Mouse (Mus musculus) inflammation-experienced regulatory T-cells, adult 6 months (primary cell): ENCODE results near the gene Ambra1. TPM values are rescaled to one million over a fixed set of nuclear protein-coding genes. Genes with fewer than 3 reads are reported as not detected.

ENCODE experiments used
- ATAC-seq: one replicate; pipeline ENCODE4 v1.8.0; 2017
- polyA plus RNA-seq, 3 experiments: library from polyadenylated mRNA; unstranded; fragments of 100-300 nt; shearing (Covaris generic); gene quantifications; one replicate each; pipeline ENCODE4 v1.2.1; 2017

Ambra1 gene
- polyA plus RNA-seq, 3 experiments from 2014 or later, result 25.0 to 38.9 (median 32.2) TPM

DNA sequence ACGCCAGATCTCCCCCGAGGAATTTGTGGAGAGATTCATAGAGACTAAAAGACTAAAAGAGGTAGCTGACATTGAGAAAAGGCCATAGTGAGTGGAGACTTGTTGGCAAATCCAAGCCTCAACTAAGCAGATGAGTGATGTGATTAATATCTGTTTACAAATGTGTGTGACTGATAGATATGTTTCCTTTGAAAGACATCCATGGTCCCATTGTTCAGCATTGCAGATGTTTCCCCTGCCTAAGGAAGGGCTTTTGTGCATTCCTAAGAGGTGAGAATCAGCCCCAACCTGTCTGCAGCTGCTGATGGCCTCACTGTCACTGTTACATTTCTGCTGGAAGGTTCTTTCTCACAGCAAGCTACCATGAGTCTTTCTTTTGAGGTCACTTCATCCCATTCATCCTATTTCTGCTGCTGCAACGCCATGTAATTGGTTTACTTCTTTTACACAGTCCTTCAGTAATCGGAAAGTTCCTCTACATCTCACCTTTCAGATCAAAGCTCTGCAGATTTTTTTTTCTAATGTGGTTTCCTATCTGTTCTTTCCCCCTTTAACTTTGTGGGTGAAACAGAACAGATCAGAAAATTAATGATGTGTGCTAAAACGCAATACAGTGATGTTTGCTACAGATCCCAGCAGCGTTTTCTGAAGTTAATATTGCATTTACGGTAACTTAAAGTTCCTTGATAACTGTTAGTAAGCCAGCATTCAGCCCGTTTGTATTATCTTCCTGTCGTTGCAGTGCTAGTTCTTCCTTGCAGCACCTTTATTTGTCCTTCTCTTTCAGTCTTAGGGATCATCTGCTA lies 146.3 kb downstream of the Ambra1 start:
- peak; percentile 88 for ATAC-seq

- peak; percentile 51 for ATAC-seq
Measured at GRCm38 (mm10) chr2:91876806-91877140, 146.8 kb downstream of the Ambra1 start.

GRCm38 (mm10) chr2:91878387-91879180 lies 148.7 kb downstream of the Ambra1 start:
- no peak for ATAC-seq

DNA sequence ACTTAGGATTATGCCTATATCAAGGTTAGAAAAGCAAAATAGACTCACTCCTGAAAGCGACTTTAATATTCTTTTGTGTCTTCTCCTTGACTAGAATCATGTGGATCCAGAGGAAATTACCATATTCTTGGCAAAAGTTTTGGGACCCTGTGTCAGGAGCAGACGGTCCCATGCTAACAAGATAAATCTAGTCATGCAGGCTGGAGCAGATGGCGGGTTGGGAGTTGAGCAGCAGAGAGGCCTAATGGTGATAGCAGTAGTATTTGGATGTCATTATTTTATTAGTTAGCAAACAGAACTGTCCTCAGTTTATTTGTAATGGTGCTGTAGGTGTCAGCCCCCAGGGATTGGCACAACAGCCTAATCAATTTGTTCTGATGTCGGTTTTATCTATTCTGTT lies 154.0 kb downstream of the Ambra1 start:
- no peak for ATAC-seq

DNA sequence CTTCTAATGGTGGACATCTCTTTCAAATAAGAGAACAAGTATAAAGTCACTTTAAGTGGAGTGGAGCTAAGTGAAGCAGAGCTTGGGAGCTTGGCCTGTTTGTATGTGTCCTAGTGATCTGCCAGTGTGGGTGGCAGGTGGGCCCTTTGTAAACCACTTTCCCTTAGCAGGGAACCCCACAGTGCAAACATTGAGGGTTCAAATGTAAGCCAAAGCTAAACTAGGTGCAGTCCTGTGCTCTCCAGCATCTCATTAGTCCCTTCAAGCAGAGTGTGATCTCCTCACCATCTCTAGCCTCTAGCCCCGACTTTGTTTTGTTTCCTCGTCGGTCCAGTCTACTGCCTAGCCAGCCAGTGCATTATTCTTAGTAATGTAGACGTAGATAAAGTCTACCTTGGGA lies 154.7 kb downstream of the Ambra1 start:
- ATAC-seq, result no peak

DNA sequence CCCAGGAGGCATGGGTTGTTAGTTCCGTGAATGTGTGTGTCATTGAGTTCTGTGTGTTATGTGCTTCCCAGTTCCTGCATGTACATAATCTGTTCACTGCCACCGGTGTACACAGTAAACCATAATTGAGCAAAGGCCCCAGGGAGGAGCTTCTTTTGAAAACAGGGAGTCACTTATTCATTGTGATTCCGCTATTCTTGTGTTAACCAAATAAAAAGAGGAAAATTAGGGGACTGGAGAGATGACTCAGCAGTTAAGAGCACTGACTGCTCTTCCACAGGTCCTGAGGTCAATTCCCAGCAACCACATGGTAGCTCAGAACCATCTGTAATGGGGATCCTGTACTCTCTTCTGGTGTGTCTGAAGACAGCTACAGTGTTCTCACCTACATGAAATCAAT lies 164.8 kb downstream of the Ambra1 start:
- ATAC-seq, result no peak

- ATAC-seq, result no peak
Measured at GRCm38 (mm10) chr2:91895401-91895800, 165.5 kb downstream of the Ambra1 start.

- ATAC-seq, result no peak
Measured at GRCm38 (mm10) chr2:91897968-91898367, 168.0 kb downstream of the Ambra1 start.

DNA sequence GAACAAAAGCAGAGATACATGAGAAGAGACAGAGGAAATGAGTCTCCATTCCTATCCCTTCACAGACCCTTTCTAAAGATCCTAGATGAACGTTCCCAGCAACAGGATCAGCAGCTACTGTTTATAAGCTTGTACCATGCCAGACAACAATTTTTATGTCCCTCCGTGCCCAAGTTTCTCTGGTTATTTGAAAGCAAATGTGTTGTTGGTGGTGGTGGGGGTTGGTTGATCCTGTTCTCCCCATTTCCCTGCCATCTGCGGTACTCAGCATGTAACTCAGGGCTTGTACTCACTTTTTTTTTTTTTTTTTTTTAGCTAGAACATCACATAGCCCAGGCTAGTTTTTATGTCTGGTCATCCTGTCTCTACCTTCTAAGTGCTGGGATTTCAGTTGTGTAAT lies 169.2 kb downstream of the Ambra1 start:
- ATAC-seq, result no peak

DNA sequence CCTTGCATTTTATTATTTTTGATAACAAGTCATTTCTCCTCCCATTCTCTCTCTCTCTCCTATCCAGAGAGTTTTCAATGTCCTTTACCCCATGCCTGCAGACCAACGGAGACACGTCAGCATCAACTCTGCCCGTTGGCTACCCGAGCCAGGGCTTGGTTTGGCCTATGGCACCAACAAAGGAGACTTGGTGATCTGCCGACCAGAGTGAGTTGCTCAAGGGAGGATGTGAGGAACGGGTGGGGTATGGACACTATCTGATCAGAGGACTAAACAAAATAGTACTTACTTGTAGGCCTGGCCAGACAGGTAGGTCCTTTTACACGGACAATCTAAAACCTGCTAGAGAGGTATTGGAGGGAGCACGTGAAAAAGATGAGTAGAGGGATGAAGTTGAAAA lies 170.5 kb downstream of the Ambra1 start:
- no peak for ATAC-seq

DNA sequence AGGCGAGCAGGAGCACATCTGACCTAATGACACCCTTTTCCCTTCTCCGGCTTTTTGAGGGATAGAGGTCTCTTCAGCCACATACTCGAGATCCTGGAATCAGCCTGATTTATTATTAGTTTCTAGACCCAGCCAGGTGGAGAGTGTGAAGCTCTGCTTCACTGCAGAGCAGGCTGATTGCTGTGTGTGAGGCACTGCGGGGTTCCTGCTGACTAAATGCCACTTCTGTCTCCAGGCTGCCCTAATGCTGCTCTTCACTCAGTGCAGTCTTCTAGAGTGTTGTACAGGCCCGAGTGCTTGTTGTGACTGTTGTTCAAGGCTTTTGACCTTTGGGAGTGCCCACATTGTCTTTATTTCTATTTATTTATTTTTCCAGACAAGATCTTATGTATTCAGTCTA lies 172.4 kb downstream of the Ambra1 start:
- ATAC-seq, result no peak

GRCm38 (mm10) chr2:91903171-91903925 lies 173.4 kb downstream of the Ambra1 start:
- ATAC-seq, result no peak

DNA sequence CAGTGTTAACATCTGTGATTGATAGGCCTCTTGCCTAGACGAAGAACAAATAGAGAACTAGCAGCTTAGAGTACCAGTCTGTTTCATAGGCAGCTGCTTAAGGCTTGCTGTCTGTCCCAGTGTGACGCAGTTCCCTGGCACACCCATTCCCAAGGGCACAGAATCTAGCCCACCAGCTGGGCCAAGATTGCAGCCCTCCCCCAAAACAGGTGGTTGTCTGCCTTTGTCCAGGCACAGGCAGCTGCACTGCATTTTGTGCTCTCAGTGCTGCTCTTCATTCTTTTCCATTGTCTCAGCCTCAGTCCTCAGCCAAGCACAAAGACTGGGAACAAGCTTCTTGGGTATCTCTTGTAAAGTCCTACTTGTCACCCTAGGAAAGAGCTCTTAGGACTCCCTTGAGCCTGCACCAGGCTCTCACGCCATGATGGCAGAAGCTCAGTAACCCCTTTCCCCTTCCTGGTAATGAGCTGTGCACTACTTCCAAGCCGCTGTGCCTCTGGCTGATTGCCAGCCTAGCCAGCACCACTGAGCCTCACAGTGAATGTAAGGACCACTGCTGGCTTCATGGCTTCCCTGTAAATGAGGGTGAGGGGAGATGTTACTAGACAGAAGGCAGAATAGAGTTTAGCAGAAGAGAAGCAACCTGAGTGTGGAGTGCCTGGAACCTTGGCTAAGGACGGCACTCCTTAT lies 174.8 kb downstream of the Ambra1 start:
- ATAC-seq, result no peak

DNA sequence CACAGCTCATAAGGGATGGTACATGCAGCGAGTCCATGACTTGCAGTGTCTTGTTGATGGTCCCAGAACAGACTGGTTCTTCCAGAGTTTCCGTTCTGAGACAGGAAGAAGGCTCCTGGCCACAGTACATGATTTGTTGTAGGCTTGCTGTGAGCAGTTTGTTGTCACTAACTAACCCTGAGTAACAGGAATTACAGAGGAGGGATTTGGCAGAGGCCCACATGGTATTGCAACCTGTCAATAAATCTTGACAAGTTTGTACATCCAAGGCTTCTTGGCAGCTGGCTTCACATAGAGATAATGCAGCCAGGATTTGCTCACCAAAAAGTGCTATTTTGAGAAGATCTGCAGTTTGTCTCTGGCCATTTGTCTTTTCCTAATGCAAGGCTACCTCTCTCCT lies 176.2 kb downstream of the Ambra1 start:
- ATAC-seq, result no peak

DNA sequence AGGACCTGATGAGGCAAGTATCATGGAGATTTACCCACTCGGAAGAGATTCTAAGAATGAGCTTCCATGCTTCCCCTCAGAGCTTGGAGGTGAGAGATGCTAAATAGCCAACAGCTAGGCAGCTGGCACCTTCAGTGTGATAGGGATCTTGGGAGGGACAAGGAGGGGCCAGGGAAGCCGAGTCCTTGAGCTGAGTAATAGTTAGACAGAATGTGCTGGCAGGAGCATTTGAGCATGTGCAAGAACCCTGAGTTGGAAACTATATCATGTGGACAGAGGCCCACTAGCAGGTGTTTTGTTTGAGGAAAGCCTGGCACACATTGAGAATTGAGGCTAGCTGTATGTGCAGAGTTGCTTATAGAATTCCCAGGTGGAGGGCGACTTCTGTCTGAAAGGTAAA lies 182.7 kb downstream of the Ambra1 start:
- no peak for ATAC-seq

- ATAC-seq, result no peak
Measured at GRCm38 (mm10) chr2:91913328-91914110, 183.6 kb downstream of the Ambra1 start.

GRCm38 (mm10) chr2:91916346-91916977 lies 186.5 kb downstream of the Ambra1 start:
- no peak for ATAC-seq

GRCm38 (mm10) chr2:91917096-91917495 lies 187.2 kb downstream of the Ambra1 start:
- no peak for ATAC-seq

DNA sequence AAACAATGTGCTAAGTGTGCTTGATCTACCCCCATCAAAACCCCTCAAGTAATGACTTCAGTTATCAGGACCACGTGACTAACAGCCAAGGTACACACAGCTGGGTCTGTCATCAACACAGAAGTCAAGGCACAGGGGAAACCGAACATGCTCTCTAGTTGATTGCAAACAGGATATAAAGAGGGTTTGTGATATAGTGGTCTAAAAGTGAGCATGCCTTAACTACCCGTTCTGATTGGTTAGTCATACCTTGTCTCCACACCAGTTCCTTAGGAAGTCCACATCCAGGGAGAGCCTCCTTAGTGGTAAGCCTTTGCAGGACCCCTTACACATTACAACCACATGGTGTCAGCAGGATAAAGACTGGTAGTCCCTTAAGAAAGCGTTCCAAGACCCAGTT lies 190.2 kb downstream of the Ambra1 start:
- ATAC-seq, result no peak

GRCm38 (mm10) chr2:91921181-91921789 lies 191.4 kb downstream of the Ambra1 start:
- ATAC-seq, result no peak
